Mouse (Mus musculus) bone marrow macrophage, adult 2 months (primary cell): ENCODE results near the gene Pla2g2e.

Experiments
- CTCF ChIP-seq: IDR thresholded peaks from 2 replicates; pipeline ENCODE4 v1.5.1; 2012; ENCODE audit warnings: low read depth, mild to moderate bottlenecking, low read length, moderate library complexity
- POLR2A ChIP-seq: IDR thresholded peaks from 2 replicates; pipeline ENCODE4 v1.6.1; 2012; ENCODE audit warnings: mild to moderate bottlenecking, low read depth, low read length, borderline replicate concordance

GRCm38 (mm10) chr4:138877731-138878130 is at the start of gene Pla2g2e:
- TF ChIP-seq POLR2A: no peak
- no peak for TF ChIP-seq CTCF
